Mouse (Mus musculus) kidney, postnatal 0 days (tissue): ENCODE measurements around the gene Cdc34. TPM values are rescaled to one million over a fixed set of nuclear protein-coding genes. Genes with fewer than 3 reads are reported as not detected.

ENCODE experiments used
- ATAC-seq: fragments of 200-750 bp; cut with Nextera tagmentation; replicated peaks from 2 replicates; pipeline ENCODE4 v1.8.0; 2017; ENCODE audit warnings: low read depth, moderate number of reproducible peaks, moderate TSS enrichment, moderate library complexity; ENCODE audit not compliant: low FRiP score
- DNase-seq: peaks from one replicate; pipeline ENCODE4 v3.0.0-alpha.2; 2016; ENCODE audit warnings: low spot score
- H3K27ac ChIP-seq: fragments of 300-500 bp; sonication (generic); 2 replicates; pipeline ENCODE4 v1.5.1; 2014; ENCODE audit warnings: mild to moderate bottlenecking
- H3K27me3 ChIP-seq: fragments of 300-500 bp; sonication (generic); 2 replicates; pipeline ENCODE4 v1.6.1; 2014; ENCODE audit warnings: low read length, mixed read lengths; ENCODE audit not compliant: insufficient read depth
- H3K36me3 ChIP-seq: fragments of 300-500 bp; sonication (generic); 2 replicates; pipeline ENCODE4 v1.6.1; 2014; ENCODE audit warnings: low read length, mixed read lengths; ENCODE audit not compliant: insufficient read depth
- H3K4me1 ChIP-seq: fragments of 300-500 bp; sonication (generic); replicated peaks from 2 replicates; pipeline ENCODE4 v1.6.1; 2014; ENCODE audit warnings: antibody characterized with exemption, low read length, mixed read lengths; ENCODE audit not compliant: insufficient read depth
- H3K4me2 ChIP-seq: fragments of 300-500 bp; sonication (generic); 2 replicates; pipeline ENCODE4 v1.6.1; 2014; ENCODE audit warnings: mild to moderate bottlenecking, low read length, moderate library complexity, mixed read lengths
- H3K4me3 ChIP-seq: fragments of 300-500 bp; sonication (generic); replicated peaks from 2 replicates; pipeline ENCODE4 v1.5.1; 2014; ENCODE audit warnings: low read depth, low read length
- H3K9ac ChIP-seq: fragments of 300-500 bp; sonication (generic); 2 replicates; pipeline ENCODE4 v1.6.1; 2014; ENCODE audit warnings: low read depth, low read length
- H3K9me3 ChIP-seq: fragments of 300-500 bp; sonication (generic); replicated peaks from 2 replicates; pipeline ENCODE4 v1.6.1; 2016; ENCODE audit warnings: low read length, inconsistent platforms, mixed read lengths
- CTCF ChIP-seq: IDR thresholded peaks from 2 replicates; pipeline ENCODE4 v1.5.1; 2016; ENCODE audit warnings: antibody characterized with exemption, low read depth, mild to moderate bottlenecking, moderate library complexity
- WGBS: fragments of 180-500 bp; shearing (Covaris S2); extraction: QIAGEN DNeasy Blood & Tissue Kit; methylation state at CpG from one replicate; pipeline ENCODE4 v1.1.7; 2014; 5-methylcytosine and 5-hydroxymethylcytosine counted together
- polyA plus RNA-seq: library from polyadenylated mRNA; unstranded; fragments of >200 nt; fragmentation: Nextera tagmentation; extraction: Ambion mirVana; gene quantifications from 2 replicates; pipeline ENCODE4 v1.2.1, GENCODE M21; 2015

The Cdc34 gene
- polyA plus RNA-seq, 1 experiment from 2014 or later = 75.7 TPM

GRCm38 (mm10) chr10:79670071-79670888 is 11.7 kb upstream of the Cdc34 start:
- WGBS = 23% methylated on average over 15 of the region's 15 CpGs
- DNase-seq = no peak
- Histone ChIP-seq H3K4me1 (peaks cover 17% of the 10 kb centered on the region), H3K27me3 (no peaks in the 10 kb centered on the region), H3K36me3 (no peaks in the 10 kb centered on the region), H3K27ac (peak overlapping the region; percentile 90; the same call in 1 of the 2 replicates), H3K9ac (peak overlapping the region; percentile 81), H3K4me2 (peak overlapping the region; percentile 81), H3K4me3 (peak overlapping the region; percentile 97), H3K9me3 (no peaks in the 10 kb centered on the region)
- TF ChIP-seq CTCF = no peak
- no peak for ATAC-seq

- TF ChIP-seq CTCF = no peak
- Histone ChIP-seq H3K9me3 (no peaks in the 10 kb centered on the region), H3K27ac (peak overlapping the region; percentile 70), H3K27me3 (no peaks in the 10 kb centered on the region), H3K36me3 (0 out of 2 replicates have a peak, but pooled peaks cover 2% of the 10 kb centered on the region), H3K4me3 (no peak overlapping the region), H3K4me1 (peaks cover 17% of the 10 kb centered on the region), H3K4me2 (peak overlapping the region; percentile 81), H3K9ac (no peak overlapping the region)
- DNase-seq (peak; percentile 39), ATAC-seq (0 out of 2 replicates have a peak, but pooled peaks have one; percentile 2)
- 28% methylated on average over 6 of the region's 6 CpGs for WGBS
Measured at GRCm38 (mm10) chr10:79671396-79672087, 10.5 kb upstream of the Cdc34 start.

GRCm38 (mm10) chr10:79672088-79672455 is 9.9 kb upstream of the Cdc34 start:
- no peaks in the 10 kb centered on the region for H3K27me3 ChIP-seq
- no peak overlapping the region for H3K9ac ChIP-seq
- peak; percentile 43; the same call in 1 of the 2 replicates for TF ChIP-seq CTCF
- peak overlapping the region; percentile 50 for H3K27ac ChIP-seq
- H3K4me2 ChIP-seq = no peak overlapping the region
- no peak overlapping the region for H3K4me3 ChIP-seq
- no peaks in the 10 kb centered on the region for H3K9me3 ChIP-seq
- ATAC-seq (0 out of 2 replicates have a peak, but pooled peaks have one; percentile 5), DNase-seq (peak; percentile 40)
- H3K36me3 ChIP-seq = 0 out of 2 replicates have a peak, but pooled peaks cover 2% of the 10 kb centered on the region
- WGBS = 42% methylated on average over 3 of the region's 3 CpGs
- peaks cover 17% of the 10 kb centered on the region for H3K4me1 ChIP-seq

- Histone ChIP-seq H3K4me3 (no peak overlapping the region), H3K4me2 (no peak overlapping the region), H3K27ac (no peak overlapping the region), H3K27me3 (no peaks in the 10 kb centered on the region), H3K36me3 (0 out of 2 replicates have a peak, but pooled peaks cover 2% of the 10 kb centered on the region), H3K9ac (no peak overlapping the region), H3K4me1 (peaks cover 17% of the 10 kb centered on the region), H3K9me3 (no peaks in the 10 kb centered on the region)
- ATAC-seq (no peak), DNase-seq (no peak)
- 95% methylated on average over 3 of the region's 3 CpGs for WGBS
- TF ChIP-seq CTCF = no peak
Measured at GRCm38 (mm10) chr10:79673054-79673453, 8.9 kb upstream of the Cdc34 start.

GRCm38 (mm10) chr10:79675346-79676035 is 6.5 kb upstream of the Cdc34 start:
- H3K4me1 ChIP-seq = peaks cover 10% of the 10 kb centered on the region
- TF ChIP-seq CTCF = no peak
- DNase-seq (no peak), ATAC-seq (no peak; the same call in 1 of the 2 replicates)
- no peak overlapping the region for H3K27ac ChIP-seq
- no peak overlapping the region for H3K9ac ChIP-seq
- no peak overlapping the region for H3K4me3 ChIP-seq
- WGBS = 65% methylated on average over 44 of the region's 44 CpGs
- H3K9me3 ChIP-seq = no peaks in the 10 kb centered on the region
- H3K36me3 ChIP-seq = 0 out of 2 replicates have a peak, but pooled peaks cover 2% of the 10 kb centered on the region
- H3K27me3 ChIP-seq = no peaks in the 10 kb centered on the region
- no peak overlapping the region for H3K4me2 ChIP-seq
